Mouse (Mus musculus) small intestine, adult 10 weeks (tissue): ENCODE measurements around the gene Rph3a. TPM values are rescaled to one million over a fixed set of nuclear protein-coding genes. Genes with fewer than 3 reads are reported as not detected.

Experiments
- polyA plus RNA-seq: library from polyadenylated mRNA; stranded (reverse); fragments of 350-450 nt; fragmentation: Illumina TruSeq; extraction: RNeasy Lipid Tissue Mini Kit (QIAGEN cat#74804); gene quantifications from one replicate; pipeline ENCODE4 v1.2.3, GENCODE M21; 2014; ENCODE audit warnings: low replicate concordance

The Rph3a gene
- 0.15 TPM for polyA plus RNA-seq

DNA sequence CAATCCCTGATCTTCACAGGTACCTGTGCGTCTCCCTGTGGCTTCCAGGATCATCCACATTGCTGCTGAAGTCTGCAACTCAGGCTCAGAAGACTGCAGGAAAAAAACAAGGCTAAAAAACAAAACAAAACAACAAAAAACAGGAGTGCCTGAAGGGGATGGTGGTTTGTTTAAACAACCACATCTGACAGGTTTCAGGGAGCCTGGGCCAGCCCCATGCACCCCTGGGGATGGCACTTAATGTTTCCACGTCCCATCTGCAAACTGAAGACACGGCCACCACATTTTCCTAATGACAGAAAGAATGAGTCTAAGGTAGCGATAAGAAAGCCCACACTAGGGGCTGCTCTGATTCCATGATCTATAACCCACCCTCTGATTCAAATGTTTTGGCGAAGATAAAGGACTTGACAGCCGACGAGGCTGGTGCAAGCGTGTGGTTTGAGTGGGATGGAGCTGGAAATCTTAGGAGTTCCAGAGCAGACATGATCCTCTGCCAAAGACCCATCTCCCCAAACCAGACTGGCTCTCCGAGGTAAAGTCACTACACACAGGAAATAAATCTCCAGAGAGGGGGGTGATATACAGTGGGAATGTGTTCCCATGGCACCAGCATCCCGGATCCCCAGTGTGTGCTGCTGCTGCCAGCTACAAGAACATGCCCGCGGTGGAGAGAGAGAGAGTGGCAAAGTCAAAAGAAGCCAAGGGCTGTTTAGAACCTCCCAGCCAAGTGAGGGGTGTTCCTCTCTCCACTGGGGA is at the start of gene Rph3a:
Gene Rph3a, minus strand, starts transcription at position 282 of the 759 bp plus-strand sequence.

DNA sequence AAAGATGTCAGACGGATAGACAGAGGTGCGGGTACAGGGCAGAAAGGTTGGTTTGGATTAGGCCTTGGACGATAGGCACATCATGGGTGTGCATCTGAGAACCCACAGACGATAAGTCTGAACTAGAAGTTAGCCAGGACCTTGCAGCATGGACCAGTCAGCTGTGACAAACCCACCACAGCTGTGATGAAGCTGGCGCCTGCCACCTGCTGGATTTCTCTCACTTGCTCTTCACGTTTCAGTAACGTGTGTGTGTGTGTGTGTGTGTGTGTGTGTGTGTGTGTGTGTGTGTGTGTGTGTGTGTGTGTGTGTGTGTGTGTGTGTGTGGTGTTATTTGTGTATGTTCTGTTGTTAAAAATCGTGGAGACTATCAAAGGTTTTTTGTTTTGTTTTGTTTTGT is 95.7 kb downstream of the Rph3a start, which contains the start of gene Oas1d:
Gene Oas1d, plus strand, starts transcription at position 333 of the 400 bp plus-strand sequence.

DNA sequence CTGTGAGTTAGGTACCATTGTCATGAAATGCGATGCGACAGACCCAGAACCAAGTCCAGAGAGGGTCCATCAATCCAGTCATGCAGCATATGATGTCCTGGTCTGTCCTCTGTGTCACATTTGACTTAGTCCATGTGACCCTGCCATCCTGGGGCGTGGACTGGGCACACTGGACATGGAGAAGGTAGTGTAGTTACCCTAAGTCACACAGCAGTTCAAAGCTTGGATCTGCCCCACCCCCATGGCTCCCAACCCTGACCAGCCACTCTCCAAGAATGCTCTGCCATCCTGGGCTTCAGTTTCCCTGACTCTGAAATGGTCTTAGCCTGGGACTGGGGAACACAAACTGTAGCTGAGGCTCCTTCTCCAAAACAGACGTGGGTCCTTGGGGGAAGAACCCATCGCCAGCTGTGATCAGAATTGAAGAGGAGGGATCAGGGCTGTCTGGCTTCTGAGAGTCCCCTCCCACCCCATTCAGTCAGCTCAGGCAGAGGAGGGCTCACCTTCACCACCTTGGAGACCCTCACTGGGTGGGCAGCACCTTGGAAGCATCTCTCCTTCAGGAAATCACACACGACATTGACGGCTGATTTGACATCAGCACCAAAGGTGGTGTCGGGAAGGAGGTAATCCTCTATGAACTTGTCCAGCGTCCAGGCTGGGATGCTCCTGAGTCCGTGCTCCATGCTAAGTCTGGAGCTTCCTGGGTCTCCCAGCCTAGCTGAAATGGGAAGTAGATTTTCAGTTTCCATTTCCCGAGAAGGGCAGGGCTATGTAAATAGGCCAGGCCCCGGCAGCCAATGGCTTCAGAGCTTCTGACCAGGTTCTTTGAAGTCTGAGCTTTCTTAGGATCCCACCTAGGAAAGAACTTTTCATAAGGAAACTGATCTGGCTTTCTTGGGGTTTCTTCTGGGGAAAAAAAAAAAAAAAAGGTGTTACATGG is 102.8 kb downstream of the Rph3a start, which contains the start of gene Oas1a:
Gene Oas1a, minus strand, starts transcription at position 731 of the 943 bp plus-strand sequence.

Other genes with a start within 250 kb of the Rph3a start
- gene Oas3, start 232.4 kb downstream of the Rph3a start, polyA plus RNA-seq = 9.9 TPM
- gene Oas1e, start 214.6 kb downstream of the Rph3a start, polyA plus RNA-seq = 0.30 TPM
- gene Oas1c, start 197.6 kb downstream of the Rph3a start, polyA plus RNA-seq = 0.48 TPM
- gene Oas1f, start 162.7 kb downstream of the Rph3a start, polyA plus RNA-seq = not detected
- gene Oas1h, start 148.7 kb downstream of the Rph3a start, polyA plus RNA-seq = not detected
- gene Oas1g, start 122.5 kb downstream of the Rph3a start, polyA plus RNA-seq = 4.8 TPM
- gene Oas1a, start 102.6 kb downstream of the Rph3a start, polyA plus RNA-seq = 1.9 TPM
- not detected for gene Oas1d, start 95.6 kb downstream of the Rph3a start, polyA plus RNA-seq
- gene Ptpn11, start 181.3 kb upstream of the Rph3a start, polyA plus RNA-seq = 14.4 TPM
- 109 TPM for gene Rpl6, start 194.4 kb upstream of the Rph3a start, polyA plus RNA-seq
- gene Hectd4, start 210.1 kb upstream of the Rph3a start, polyA plus RNA-seq = 2.2 TPM